Mouse (Mus musculus) spleen, embryonic (tissue): ENCODE measurements at regions not wholly inside any gene's neighbourhood (a gene's known extent, or its start where the extent isn't known, plus 50 kb on each side); places are given as distances from the start of the nearest gene placed in this dataset.
"Not testable (repeated sequence)": the region's sequence is repeated elsewhere in the genome, so short reads cannot be mapped to it uniquely, and the experiment has no call there.

Experiments used
- CTCF ChIA-PET: fragments of 350-600 bp; sonication (Branson Sonifier 250); formaldehyde crosslinking; loops from one replicate; lab custom pipeline; 2022; lab: Charles Lee

- CTCF ChIA-PET, result not testable (repeated sequence)
Measured at GRCm38 (mm10) chr2:100569891-100570290, 1054.6 kb upstream of the Rag2 start.

GRCm38 (mm10) chr2:100590643-100591042 is 1033.9 kb upstream of the Rag2 start:
- CTCF ChIA-PET, result not testable (repeated sequence)

GRCm38 (mm10) chr2:100626183-100626582 is 998.3 kb upstream of the Rag2 start:
- CTCF ChIA-PET, result not testable (repeated sequence)

- CTCF ChIA-PET, result not testable (repeated sequence)
Measured at GRCm38 (mm10) chr2:100652742-100653141, 971.8 kb upstream of the Rag2 start.

- CTCF ChIA-PET, result not testable (repeated sequence)
Measured at GRCm38 (mm10) chr2:100671384-100672039, 953.0 kb upstream of the Rag2 start.

- CTCF ChIA-PET, result not testable (repeated sequence)
Measured at GRCm38 (mm10) chr2:100708395-100708794, 916.1 kb upstream of the Rag2 start.

GRCm38 (mm10) chr2:100743294-100743693 is 881.2 kb upstream of the Rag2 start:
- CTCF ChIA-PET, result not testable (repeated sequence)

- CTCF ChIA-PET, result not testable (repeated sequence)
Measured at GRCm38 (mm10) chr2:100755033-100755432, 869.5 kb upstream of the Rag2 start.

GRCm38 (mm10) chr2:100785392-100785791 is 839.1 kb upstream of the Rag2 start:
- CTCF ChIA-PET, result no interaction called here

- CTCF ChIA-PET, result no interaction called here
Measured at GRCm38 (mm10) chr2:100795578-100795977, 828.9 kb upstream of the Rag2 start.

- CTCF ChIA-PET, result no interaction called here
Measured at GRCm38 (mm10) chr2:100796830-100797229, 827.7 kb upstream of the Rag2 start.

- CTCF ChIA-PET, result no interaction called here
Measured at GRCm38 (mm10) chr2:100797502-100797901, 827.0 kb upstream of the Rag2 start.

- CTCF ChIA-PET, result no interaction called here
Measured at GRCm38 (mm10) chr2:100812546-100812945, 812.0 kb upstream of the Rag2 start.

GRCm38 (mm10) chr2:100814613-100815258 is 809.8 kb upstream of the Rag2 start:
- CTCF ChIA-PET, result interaction anchor here (0.6 kb wide), 1 partner anchor 15 kb away, joined by 3 read pairs; no protein-coding TSS in a partner anchor

- CTCF ChIA-PET, result no interaction called here
Measured at GRCm38 (mm10) chr2:100834056-100834455, 790.5 kb upstream of the Rag2 start.

- CTCF ChIA-PET, result no interaction called here
Measured at GRCm38 (mm10) chr2:100857772-100858171, 766.7 kb upstream of the Rag2 start.

- CTCF ChIA-PET, result interaction anchor here (0.7 kb wide), 1 partner anchor 149 kb away, joined by 3 read pairs; no protein-coding TSS in a partner anchor
Measured at GRCm38 (mm10) chr2:100865495-100865894, 759.0 kb upstream of the Rag2 start.
